Comparison of ENCODE assay signal across 8 mouse cellular contexts in genomic region chr9:14381353-14382055, GRCm38 (mm10). TPM values are rescaled to one million over a fixed set of nuclear protein-coding genes. Genes with fewer than 3 reads are reported as not detected.
DNase-seq lines count a peak whose midpoint lies in the region; ATAC-seq lines count a peak whose summit lies in the region.

TSS of gene Endod1 (minus strand) at chr9:14381507.

- H3K36me3 ChIP-seq in megakaryocyte, embryonic 14.5 days (replicated peaks; ENCODE audit: low read length) = peaks cover 13% of the 10 kb centered on the region
- H3K36me3 ChIP-seq in stomach, embryonic 15.5 days = no peaks in the 10 kb centered on the region

- peak within 1 kb of the TSS; percentile 95 for H3K4me2 ChIP-seq in stomach, embryonic 15.5 days

- H3K9ac ChIP-seq in stomach, embryonic 15.5 days = peak within 1 kb of the TSS; percentile 76

- WGBS in stomach, embryonic 15.5 days = 5% methylated on average over 8 of the region's 8 CpGs

- intact Hi-C loops in left cerebral cortex, postnatal 25 days (cut with DNase I) = loop anchor here (2.0 to 5.0 kb wide), 2 partner anchors 104 to 119 kb away; partner anchors contain the start of genes Cwc15, Kdm4d and Sesn3

- ATAC-seq in inflammation-experienced regulatory T-cells, adult 6 months = peak; percentile 20
- ATAC-seq in stomach, embryonic 15.5 days (ENCODE audit: insufficient read depth, low FRiP score, low read depth) = peak; percentile 53

- H3K4me1 ChIP-seq in megakaryocyte, embryonic 14.5 days = peaks cover 67% of the 10 kb centered on the region
- peaks cover 22% of the 10 kb centered on the region for H3K4me1 ChIP-seq in stomach, embryonic 15.5 days

- peak; percentile 23 for DNase-seq in right cerebral cortex, adult 18-20 months
- no peak for DNase-seq in right cerebral cortex, postnatal 14 days
- peak; percentile 50 for DNase-seq in cerebellum, adult 8-10 months
- peak; percentile 16 for DNase-seq in forelimb bud, embryonic 11.5 days (ENCODE audit: low read depth, low spot score)
- peak; percentile 18 to 41 for DNase-seq in left cerebral cortex, postnatal 25 days (ENCODE audit: low spot score in 2 of 2)

- peak within 1 kb of the TSS; percentile 87 for H3K27ac ChIP-seq in stomach, embryonic 15.5 days

- H3K27me3 ChIP-seq in megakaryocyte, embryonic 14.5 days (replicated peaks) = no peaks in the 10 kb centered on the region
- no peaks in the 10 kb centered on the region for H3K27me3 ChIP-seq in stomach, embryonic 15.5 days (replicated peaks)

- peak within 1 kb of the TSS; percentile 96 for H3K4me3 ChIP-seq in megakaryocyte, embryonic 14.5 days (replicated peaks)
- H3K4me3 ChIP-seq in stomach, embryonic 15.5 days (replicated peaks) = peak within 1 kb of the TSS; percentile 76

- no peaks in the 10 kb centered on the region for H3K9me3 ChIP-seq in megakaryocyte, embryonic 14.5 days
- H3K9me3 ChIP-seq in stomach, embryonic 15.5 days = no peaks in the 10 kb centered on the region

RNA-seq across cellular contexts. Expression of gene Endod1, which starts in this region (rescaled TPM):
- 10 to 100 TPM; 29.2 to 38.6 (median 31.3) TPM for polyA plus RNA-seq in inflammation-experienced regulatory T-cells, adult 6 months (2017; shearing (Covaris generic))
- total RNA-seq in left cerebral cortex, postnatal 25 days (2021) = 10 to 100 TPM; 55.7 to 64.4 TPM
- polyA plus RNA-seq in megakaryocyte, embryonic 14.5 days (2012; ENCODE audit: insufficient read depth, low replicate concordance) = 34.6 and 107 TPM in 2 replicates
- polyA plus RNA-seq in stomach, embryonic 15.5 days (2015; fragmentation: Nextera tagmentation; extraction: Ambion mirVana) = 21.3 and 26.3 TPM in 2 replicates
